Mouse (Mus musculus) forebrain, embryonic 16.5 days (tissue): ENCODE measurements around the gene Ythdc1. TPM values are rescaled to one million over a fixed set of nuclear protein-coding genes. Genes with fewer than 3 reads are reported as not detected.
"Not testable (repeated sequence)": the region's sequence is repeated elsewhere in the genome, so short reads cannot be mapped to it uniquely, and the experiment has no call there.

Source experiments
- ATAC-seq: fragments of 200-750 bp; cut with Nextera tagmentation; 2 replicates; pipeline ENCODE4 v1.8.0; 2017; ENCODE audit warnings: mild to moderate bottlenecking, moderate library complexity
- H3K27ac ChIP-seq: fragments of 300-500 bp; sonication (generic); 2 replicates; pipeline ENCODE4 v1.5.1; 2014; ENCODE audit warnings: low read length, control low read depth
- H3K27me3 ChIP-seq: fragments of 300-500 bp; sonication (generic); replicated peaks from 2 replicates; pipeline ENCODE4 v1.6.1; 2014; ENCODE audit warnings: low read length; ENCODE audit not compliant: control insufficient read depth, insufficient read depth
- H3K36me3 ChIP-seq: fragments of 300-500 bp; sonication (generic); 2 replicates; pipeline ENCODE4 v1.6.1; 2014; ENCODE audit not compliant: control insufficient read depth, insufficient read depth
- H3K4me1 ChIP-seq: fragments of 300-500 bp; sonication (generic); replicated peaks from 2 replicates; pipeline ENCODE4 v1.6.1; 2014; ENCODE audit warnings: low read length; ENCODE audit not compliant: control insufficient read depth, insufficient read depth
- H3K4me2 ChIP-seq: fragments of 300-500 bp; sonication (generic); 2 replicates; pipeline ENCODE4 v1.6.1; 2014; ENCODE audit warnings: mild to moderate bottlenecking, low read length, control low read depth
- H3K4me3 ChIP-seq: fragments of 300-500 bp; sonication (generic); replicated peaks from 2 replicates; pipeline ENCODE4 v1.5.1; 2014; ENCODE audit warnings: mild to moderate bottlenecking, low read length, control low read depth
- H3K9ac ChIP-seq: fragments of 300-500 bp; sonication (generic); replicated peaks from 2 replicates; pipeline ENCODE4 v1.6.1; 2014; ENCODE audit warnings: low read depth, low read length, control low read depth
- H3K9me3 ChIP-seq: fragments of 300-500 bp; sonication (generic); 2 replicates; pipeline ENCODE4 v1.6.1; 2016; ENCODE audit warnings: low read length; ENCODE audit not compliant: control insufficient read depth
- WGBS: fragments of 180-500 bp; shearing (Covaris S2); extraction: QIAGEN DNeasy Blood & Tissue Kit; methylation state at CpG from one replicate; pipeline ENCODE4 v1.1.7; 2014; 5-methylcytosine and 5-hydroxymethylcytosine counted together
- polyA plus RNA-seq: library from polyadenylated mRNA; unstranded; fragments of >200 nt; fragmentation: Nextera tagmentation; extraction: Ambion mirVana; gene quantifications from 2 replicates; pipeline ENCODE4 v1.2.1, GENCODE M21; 2015

Ythdc1 gene
- polyA plus RNA-seq, 1 experiment from 2014 or later: 41.3 TPM

DNA sequence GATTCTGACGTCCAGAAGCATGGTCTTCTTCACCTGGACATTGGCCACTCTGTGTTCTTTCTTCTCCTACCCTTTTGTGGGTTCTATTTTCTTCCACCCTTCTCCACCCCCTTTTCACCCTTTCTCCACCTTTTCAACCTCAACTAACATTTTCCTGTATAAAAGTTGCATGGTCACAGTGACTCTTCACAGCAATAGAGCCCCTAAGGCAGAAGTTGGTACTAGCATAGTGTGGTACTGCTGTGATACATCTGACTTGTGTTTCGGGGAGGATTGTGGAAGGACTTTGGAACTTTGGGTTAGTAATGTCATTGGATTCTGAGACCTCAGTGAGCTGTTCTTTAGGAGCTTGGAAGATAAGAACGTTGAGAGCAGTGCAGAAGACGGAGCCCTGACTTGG, 11.8 kb upstream of the Ythdc1 start:
- H3K27ac ChIP-seq: no peak overlapping the region

DNA sequence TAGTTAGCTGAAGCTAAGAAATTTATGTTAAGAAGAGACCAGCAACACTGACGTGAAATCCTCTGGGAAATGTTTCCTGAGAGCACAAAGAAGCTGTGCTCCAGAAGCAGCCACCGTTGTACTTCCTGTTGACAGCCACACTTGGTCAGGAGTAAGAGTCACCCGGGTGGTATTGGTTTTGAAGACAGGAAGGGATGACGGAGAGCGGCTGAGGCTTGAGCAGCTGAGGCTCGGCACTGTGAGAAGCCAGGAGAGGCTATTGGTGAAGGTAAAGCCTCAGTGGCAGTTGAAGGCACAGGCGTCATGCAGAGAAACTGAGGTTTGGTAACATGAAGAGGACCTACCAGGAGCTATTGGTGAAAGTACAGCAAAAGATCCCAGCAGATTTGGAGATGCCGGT, 11.2 kb upstream of the Ythdc1 start:
- Histone ChIP-seq H3K4me1 (no peaks in the 10 kb centered on the region), H3K4me3 (no peak overlapping the region), H3K4me2 (no peak overlapping the region), H3K36me3 (no peaks in the 10 kb centered on the region), H3K9ac (no peak overlapping the region), H3K9me3 (no peaks in the 10 kb centered on the region), H3K27me3 (no peaks in the 10 kb centered on the region), H3K27ac (no peak overlapping the region)
- no peak for ATAC-seq
- WGBS: 81% methylated on average over 8 of the region's 8 CpGs

More for the DNA sequence above, 11.8 kb upstream of the Ythdc1 start:
- ATAC-seq: no peak
- H3K27me3 ChIP-seq: no peaks in the 10 kb centered on the region
- 73% methylated on average over 4 of the region's 4 CpGs for WGBS
- H3K36me3 ChIP-seq: no peaks in the 10 kb centered on the region
- no peaks in the 10 kb centered on the region for H3K4me1 ChIP-seq
- no peak overlapping the region for H3K9ac ChIP-seq
- no peaks in the 10 kb centered on the region for H3K9me3 ChIP-seq
- no peak overlapping the region for H3K4me3 ChIP-seq
- H3K4me2 ChIP-seq: no peak overlapping the region

DNA sequence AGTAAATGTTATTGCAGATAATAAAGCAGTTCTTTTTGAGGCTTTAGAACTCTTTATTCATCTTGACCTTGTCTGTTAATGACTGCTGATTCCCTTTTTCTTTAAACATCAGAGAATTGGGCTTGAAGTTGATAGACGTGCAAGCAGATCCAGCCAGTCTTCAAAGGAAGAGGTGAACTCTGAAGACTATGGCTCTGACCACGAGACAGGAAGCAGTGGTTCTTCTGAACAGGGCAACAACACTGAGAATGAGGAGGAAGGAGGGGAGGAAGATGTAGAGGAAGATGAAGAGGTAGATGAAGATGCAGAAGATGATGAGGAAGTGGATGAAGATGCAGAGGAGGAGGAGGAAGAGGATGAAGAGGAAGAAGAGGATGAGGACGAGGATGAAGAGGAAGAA, 12.8 kb downstream of the Ythdc1 start:
- Histone ChIP-seq H3K36me3 (peaks cover 12% of the 10 kb centered on the region), H3K4me2 (no peak overlapping the region), H3K27ac (no peak overlapping the region), H3K9me3 (no peaks in the 10 kb centered on the region), H3K9ac (no peak overlapping the region), H3K4me1 (no peaks in the 10 kb centered on the region), H3K4me3 (no peak overlapping the region), H3K27me3 (no peaks in the 10 kb centered on the region)
- 94% methylated on average over 3 of the region's 3 CpGs for WGBS
- no peak for ATAC-seq

DNA sequence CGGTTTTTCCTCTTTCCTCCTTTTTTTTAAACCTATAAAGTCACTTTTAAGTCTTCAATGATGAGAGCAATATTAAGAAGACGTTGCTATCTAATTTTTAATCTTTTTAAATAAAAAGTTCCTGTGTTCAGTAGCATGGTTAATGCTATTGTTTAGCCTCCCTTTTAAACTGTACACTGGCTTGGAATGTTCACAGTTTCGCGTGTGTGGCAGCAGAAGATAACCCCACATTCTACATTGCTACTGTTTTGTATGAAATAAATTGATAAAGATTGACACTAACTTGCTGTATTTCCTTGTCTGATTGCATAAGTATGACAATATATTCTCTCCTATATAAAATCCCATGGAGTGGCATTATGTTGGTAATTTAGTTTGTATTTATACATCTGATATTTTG, 32.4 kb downstream of the Ythdc1 start:
- H3K27ac ChIP-seq, H3K4me3 ChIP-seq, H3K9me3 ChIP-seq, H3K9ac ChIP-seq, H3K4me1 ChIP-seq, ATAC-seq, H3K27me3 ChIP-seq, H3K4me2 ChIP-seq: not testable (repeated sequence)
- peaks cover 15% of the 10 kb centered on the region for H3K36me3 ChIP-seq
- WGBS: 94% methylated on average over 4 of the region's 4 CpGs

DNA sequence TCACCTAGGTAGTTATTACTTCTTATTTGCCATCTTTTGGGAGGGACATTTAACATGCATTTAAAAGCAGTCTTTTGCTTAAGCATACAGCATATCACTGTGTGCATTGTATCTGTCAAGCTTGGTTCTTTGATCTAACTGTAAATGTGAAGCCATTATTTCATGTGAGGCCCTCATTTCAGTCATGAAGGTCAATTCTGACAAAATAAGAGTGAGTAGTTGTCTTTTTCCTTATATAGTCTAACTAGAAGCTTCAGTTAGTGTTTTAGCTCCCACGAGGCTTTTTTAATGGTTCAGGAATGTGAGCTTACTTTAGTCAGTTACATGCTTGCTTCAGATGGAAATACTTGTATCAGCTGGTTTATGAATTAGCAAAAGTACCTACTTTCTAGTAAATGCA, 34.1 kb downstream of the Ythdc1 start:
- H3K27ac ChIP-seq: no peak overlapping the region
- H3K4me2 ChIP-seq: no peak overlapping the region
- H3K9me3 ChIP-seq: no peaks in the 10 kb centered on the region
- 88% methylated on average over 1 of the region's 1 CpGs for WGBS
- no peak overlapping the region for H3K9ac ChIP-seq
- H3K4me3 ChIP-seq: no peak overlapping the region
- no peak for ATAC-seq
- no peaks in the 10 kb centered on the region for H3K27me3 ChIP-seq
- peaks cover 15% of the 10 kb centered on the region for H3K36me3 ChIP-seq
- no peaks in the 10 kb centered on the region for H3K4me1 ChIP-seq

DNA sequence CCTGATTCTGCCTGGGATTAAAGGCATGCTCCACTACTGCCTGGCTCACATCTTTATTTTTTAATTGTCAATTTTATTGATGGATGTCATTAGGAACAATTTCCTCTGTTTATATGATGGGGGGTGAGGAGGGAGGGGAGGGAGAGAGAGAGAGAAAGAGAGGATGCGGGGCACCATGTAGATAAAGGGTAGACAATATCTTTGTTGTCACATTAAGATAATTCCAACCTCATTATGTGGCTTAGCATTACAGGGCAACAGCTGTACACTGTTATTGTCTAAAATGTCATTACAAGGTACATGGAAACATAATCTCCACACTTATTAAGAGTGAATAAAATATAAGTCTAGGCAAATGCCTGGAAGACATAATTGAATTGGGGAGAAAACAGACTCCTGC, 35.5 kb downstream of the Ythdc1 start:
- no peaks in the 10 kb centered on the region for H3K9me3 ChIP-seq
- WGBS: 85% methylated on average over 1 of the region's 1 CpGs
- H3K27ac ChIP-seq: no peak overlapping the region
- no peak overlapping the region for H3K9ac ChIP-seq
- ATAC-seq: peak; percentile 59
- no peak overlapping the region for H3K4me3 ChIP-seq
- no peaks in the 10 kb centered on the region for H3K27me3 ChIP-seq
- no peak overlapping the region for H3K4me2 ChIP-seq
- peaks cover 13% of the 10 kb centered on the region for H3K36me3 ChIP-seq
- H3K4me1 ChIP-seq: no peaks in the 10 kb centered on the region

DNA sequence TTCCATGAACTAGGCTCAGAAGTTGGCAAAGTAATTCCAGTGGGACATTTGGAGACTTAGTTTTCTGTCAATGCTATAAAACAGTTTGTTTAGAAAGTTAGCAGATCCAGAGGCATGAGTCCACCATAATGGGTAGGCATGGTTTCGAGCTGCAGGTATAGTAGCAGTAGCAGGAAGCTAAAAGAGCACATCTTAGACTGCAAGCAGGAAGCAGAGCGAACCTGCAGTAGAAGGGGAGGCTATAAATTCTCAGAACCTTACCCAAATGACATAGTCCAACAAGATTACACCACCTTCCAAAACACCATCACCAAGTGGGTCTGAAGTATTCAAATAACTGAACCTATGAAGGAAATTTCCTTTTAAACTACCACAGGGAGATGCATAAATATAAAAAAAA, 36.2 kb downstream of the Ythdc1 start:
- no peak overlapping the region for H3K9ac ChIP-seq
- WGBS: 100% methylated on average over 2 of the region's 2 CpGs
- H3K4me2 ChIP-seq: no peak overlapping the region
- peaks cover 13% of the 10 kb centered on the region for H3K36me3 ChIP-seq
- no peak overlapping the region for H3K4me3 ChIP-seq
- H3K27me3 ChIP-seq: no peaks in the 10 kb centered on the region
- no peaks in the 10 kb centered on the region for H3K4me1 ChIP-seq
- H3K9me3 ChIP-seq: no peaks in the 10 kb centered on the region
- ATAC-seq: no peak
- no peak overlapping the region for H3K27ac ChIP-seq

DNA sequence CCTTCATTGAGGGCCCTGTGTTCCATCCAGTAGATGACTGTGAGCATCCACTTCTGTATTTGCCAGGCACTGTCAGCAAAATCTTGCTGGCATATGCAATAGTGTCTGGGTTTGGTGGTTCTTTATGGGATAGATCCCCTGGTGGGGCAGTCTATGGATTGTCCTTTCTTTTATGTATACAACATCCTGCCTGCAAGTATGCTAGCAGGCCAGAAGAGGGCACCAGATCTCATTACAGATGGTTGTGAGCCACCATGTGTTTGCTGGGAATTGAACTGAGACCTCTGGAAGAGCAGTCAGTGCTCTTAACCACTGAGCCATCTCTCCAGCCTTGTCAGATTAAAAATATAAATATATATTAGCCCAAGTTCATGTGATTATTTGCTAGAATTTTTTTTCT, 37.2 kb downstream of the Ythdc1 start:
- ATAC-seq, H3K9ac ChIP-seq, H3K27me3 ChIP-seq, H3K4me1 ChIP-seq, H3K4me3 ChIP-seq, H3K27ac ChIP-seq, H3K9me3 ChIP-seq, H3K36me3 ChIP-seq, H3K4me2 ChIP-seq: not testable (repeated sequence)

DNA sequence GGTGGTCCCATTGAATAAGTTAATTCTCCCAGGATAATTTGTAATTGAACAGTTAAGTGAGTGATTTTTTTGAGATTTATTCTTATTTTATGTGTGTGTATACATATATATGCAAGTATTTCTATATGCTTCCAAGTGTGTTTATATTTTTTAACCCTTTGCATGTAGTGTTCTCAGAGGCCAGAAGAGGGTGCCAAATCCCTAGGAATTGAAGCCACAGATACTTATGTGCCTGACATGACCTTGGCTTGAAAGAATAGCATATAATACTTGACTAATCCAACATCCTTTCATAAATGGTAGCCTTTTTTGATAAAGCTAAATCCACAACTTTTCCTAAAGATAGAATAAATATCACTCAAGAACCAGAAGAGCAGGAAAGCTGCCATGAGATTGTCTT, 46.1 kb downstream of the Ythdc1 start:
- Histone ChIP-seq H3K4me1 (no peaks in the 10 kb centered on the region), H3K9me3 (no peaks in the 10 kb centered on the region), H3K4me3 (no peak overlapping the region), H3K27ac (no peak overlapping the region), H3K27me3 (no peaks in the 10 kb centered on the region), H3K4me2 (no peak overlapping the region), H3K9ac (no peak overlapping the region), H3K36me3 (no peaks in the 10 kb centered on the region)
- ATAC-seq: no peak

DNA sequence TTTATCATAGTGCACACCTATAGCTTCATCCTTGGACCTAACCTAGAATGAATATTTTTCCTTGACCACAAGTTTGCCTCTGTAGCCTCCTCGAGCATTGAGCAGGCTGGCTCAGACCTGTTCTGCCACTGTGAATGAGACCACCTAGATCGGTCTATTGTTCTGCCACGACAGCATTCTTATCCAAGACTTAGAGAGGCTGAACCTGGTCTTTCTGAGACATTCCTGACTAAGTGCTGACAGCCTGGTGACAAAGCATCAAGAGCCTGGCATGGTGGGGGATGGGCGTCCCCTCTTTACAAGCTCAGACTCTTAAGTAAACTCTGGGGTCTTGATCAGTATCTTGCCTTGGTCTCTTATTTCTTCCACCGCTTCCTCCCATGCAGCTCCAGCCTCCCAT, 47.6 kb downstream of the Ythdc1 start:
- H3K9ac ChIP-seq: no peak overlapping the region
- 44% methylated on average over 5 of the region's 5 CpGs for WGBS
- H3K36me3 ChIP-seq: no peaks in the 10 kb centered on the region
- H3K9me3 ChIP-seq: no peaks in the 10 kb centered on the region
- H3K4me1 ChIP-seq: no peaks in the 10 kb centered on the region
- H3K27me3 ChIP-seq: no peaks in the 10 kb centered on the region
- no peak overlapping the region for H3K4me3 ChIP-seq
- no peak for ATAC-seq
- no peak overlapping the region for H3K27ac ChIP-seq
- H3K4me2 ChIP-seq: no peak overlapping the region
